Mouse (Mus musculus) neural tube, embryonic 14.5 days (tissue): ENCODE results near the gene Fgf2. TPM values are rescaled to one million over a fixed set of nuclear protein-coding genes. Genes with fewer than 3 reads are reported as not detected.

Experiments used
- ATAC-seq: fragments of 200-750 bp; cut with Nextera tagmentation; 2 replicates; pipeline ENCODE4 v1.8.0; 2017; ENCODE audit warnings: low read depth, mild to moderate bottlenecking, moderate TSS enrichment, moderate library complexity
- H3K27ac ChIP-seq: fragments of 300-500 bp; sonication (generic); 2 replicates; pipeline ENCODE4 v1.5.1; 2014; ENCODE audit warnings: low read depth, mild to moderate bottlenecking, control low read depth, low read length, moderate library complexity, mixed read lengths
- H3K27me3 ChIP-seq: fragments of 300-500 bp; sonication (generic); 2 replicates; pipeline ENCODE4 v1.6.1; 2014; ENCODE audit warnings: low read length; ENCODE audit not compliant: control insufficient read depth, insufficient read depth
- H3K36me3 ChIP-seq: fragments of 300-500 bp; sonication (generic); 2 replicates; pipeline ENCODE4 v1.6.1; 2014; ENCODE audit warnings: low read length, mixed read lengths; ENCODE audit not compliant: control insufficient read depth, insufficient read depth
- H3K4me1 ChIP-seq: fragments of 300-500 bp; sonication (generic); 2 replicates; pipeline ENCODE4 v1.6.1; 2014; ENCODE audit warnings: low read length; ENCODE audit not compliant: control insufficient read depth, insufficient read depth
- H3K4me2 ChIP-seq: fragments of 300-500 bp; sonication (generic); 2 replicates; pipeline ENCODE4 v1.6.1; 2014; ENCODE audit warnings: mild to moderate bottlenecking, low read depth, low read length, control low read depth
- H3K4me3 ChIP-seq: fragments of 300-500 bp; sonication (generic); 2 replicates; pipeline ENCODE4 v1.5.1; 2014; ENCODE audit warnings: low read depth, low read length, control low read depth, mixed read lengths
- H3K9ac ChIP-seq: fragments of 300-500 bp; sonication (generic); replicated peaks from 2 replicates; pipeline ENCODE4 v1.6.1; 2014; ENCODE audit warnings: low read depth, mild to moderate bottlenecking, control low read depth, low read length, mixed read lengths
- H3K9me3 ChIP-seq: fragments of 300-500 bp; sonication (generic); 2 replicates; pipeline ENCODE4 v1.6.1; 2016; ENCODE audit warnings: low read length; ENCODE audit not compliant: control insufficient read depth
- WGBS: fragments of 180-500 bp; shearing (Covaris S2); extraction: QIAGEN DNeasy Blood & Tissue Kit; methylation state at CpG from one replicate; pipeline ENCODE4 v1.1.7; 2014; 5-methylcytosine and 5-hydroxymethylcytosine counted together
- polyA plus RNA-seq: library from polyadenylated mRNA; unstranded; fragments of >200 nt; fragmentation: Nextera tagmentation; extraction: Ambion mirVana; gene quantifications from 2 replicates; pipeline ENCODE4 v1.2.1, GENCODE M21; 2014

Fgf2 gene
- polyA plus RNA-seq: 0.74 and 1.8 TPM in 2 replicates

DNA sequence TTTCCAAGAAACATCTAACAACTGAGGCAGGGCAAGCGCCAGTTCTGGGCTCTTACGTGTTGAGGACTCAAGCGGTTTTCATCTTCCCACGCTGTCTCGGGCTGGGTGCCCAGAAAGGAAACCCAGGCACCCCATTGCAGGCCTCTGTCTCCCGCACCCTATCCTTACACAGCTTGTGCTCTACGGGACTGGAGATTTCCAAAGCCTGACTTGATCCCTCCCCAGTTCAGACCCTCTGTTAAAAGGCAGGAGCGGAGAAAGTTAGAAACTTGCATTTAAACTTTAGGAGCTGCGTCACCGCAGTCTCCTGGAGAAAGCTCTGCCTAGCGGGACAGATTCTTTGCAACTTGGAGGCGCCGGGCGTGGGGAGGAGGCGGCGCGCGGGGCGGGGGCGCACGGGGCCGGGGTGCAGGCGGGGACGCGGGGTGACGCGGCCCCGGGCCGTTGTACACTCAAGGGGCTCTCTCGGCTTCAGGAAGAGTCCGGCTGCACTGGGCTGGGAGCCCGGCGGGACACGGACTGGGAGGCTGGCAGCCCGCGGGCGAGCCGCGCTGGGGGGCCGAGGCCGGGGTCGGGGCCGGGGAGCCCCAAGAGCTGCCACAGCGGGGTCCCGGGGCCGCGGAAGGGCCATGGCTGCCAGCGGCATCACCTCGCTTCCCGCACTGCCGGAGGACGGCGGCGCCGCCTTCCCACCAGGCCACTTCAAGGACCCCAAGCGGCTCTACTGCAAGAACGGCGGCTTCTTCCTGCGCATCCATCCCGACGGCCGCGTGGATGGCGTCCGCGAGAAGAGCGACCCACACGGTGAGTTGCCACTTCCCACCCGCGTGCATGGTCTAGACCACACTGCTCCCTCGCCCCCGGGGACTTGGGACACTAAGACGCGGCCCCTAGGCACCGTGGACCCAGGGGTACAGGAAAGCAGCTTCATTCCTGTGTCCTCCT, at the start of gene Fgf2:
Gene Fgf2 (plus strand): TSS at position 126 of the 945 bp plus-strand sequence.
- 0 out of 2 replicates have a peak, but pooled peaks cover 3% of the 10 kb centered on the region for H3K4me1 ChIP-seq
- peak within 1 kb of the TSS; percentile 100 for H3K4me2 ChIP-seq
- H3K4me3 ChIP-seq: peak within 1 kb of the TSS; percentile 61
- ATAC-seq: peak; percentile 87
- no peaks in the 10 kb centered on the region for H3K9me3 ChIP-seq
- 1% methylated on average over 53 of the region's 75 CpGs for WGBS
- H3K36me3 ChIP-seq: no peaks in the 10 kb centered on the region
- H3K9ac ChIP-seq: peak within 1 kb of the TSS; percentile 72
- no peak within 1 kb of the TSS for H3K27ac ChIP-seq
- peaks cover 15% of the 10 kb centered on the region for H3K27me3 ChIP-seq

DNA sequence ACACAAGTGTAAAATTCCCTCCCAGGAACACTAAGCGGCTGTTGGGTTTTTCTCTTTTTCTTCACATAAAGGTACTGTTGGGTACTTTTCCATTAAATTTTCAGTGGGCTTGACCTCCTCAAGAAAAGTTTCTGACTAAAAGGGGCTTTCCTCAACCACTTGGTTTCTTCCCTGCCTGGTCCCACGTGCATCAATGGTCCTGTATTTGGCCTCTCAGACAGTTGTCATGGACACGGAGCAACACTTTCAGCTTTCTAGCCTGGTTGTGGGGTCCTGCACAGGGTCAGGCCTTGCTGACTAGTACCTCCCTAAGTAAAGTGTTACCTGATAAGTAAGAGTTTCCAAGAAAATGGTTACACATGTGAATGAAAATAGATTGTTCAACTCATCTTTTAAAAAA, 48.7 kb upstream of the Fgf2 start:
- no peaks in the 10 kb centered on the region for H3K4me1 ChIP-seq
- no peaks in the 10 kb centered on the region for H3K9me3 ChIP-seq
- no peak overlapping the region for H3K27ac ChIP-seq
- H3K36me3 ChIP-seq: no peaks in the 10 kb centered on the region
- no peak for ATAC-seq
- H3K27me3 ChIP-seq: no peaks in the 10 kb centered on the region
- no peak overlapping the region for H3K4me3 ChIP-seq
- H3K9ac ChIP-seq: no peak overlapping the region
- H3K4me2 ChIP-seq: no peak overlapping the region
- WGBS: 82% methylated on average over 3 of the region's 3 CpGs

GRCm38 (mm10) chr3:37302685-37303084, 45.5 kb upstream of the Fgf2 start:
- no peaks in the 10 kb centered on the region for H3K9me3 ChIP-seq

GRCm38 (mm10) chr3:37303392-37304139, 44.6 kb upstream of the Fgf2 start:
- Histone ChIP-seq H3K9ac (no peak overlapping the region), H3K4me2 (no peak overlapping the region), H3K27me3 (no peaks in the 10 kb centered on the region), H3K27ac (no peak overlapping the region), H3K9me3 (no peaks in the 10 kb centered on the region), H3K4me1 (no peaks in the 10 kb centered on the region), H3K36me3 (no peaks in the 10 kb centered on the region), H3K4me3 (no peak overlapping the region)
- 80% methylated on average over 8 of the region's 8 CpGs for WGBS
- ATAC-seq: no peak

More at GRCm38 (mm10) chr3:37302685-37303084, 45.5 kb upstream of the Fgf2 start:
- H3K27me3 ChIP-seq: no peaks in the 10 kb centered on the region
- 46% methylated on average over 12 of the region's 12 CpGs for WGBS
- no peak overlapping the region for H3K27ac ChIP-seq
- no peak for ATAC-seq
- H3K4me2 ChIP-seq: no peak overlapping the region
- no peak overlapping the region for H3K4me3 ChIP-seq
- no peaks in the 10 kb centered on the region for H3K4me1 ChIP-seq
- no peaks in the 10 kb centered on the region for H3K36me3 ChIP-seq
- H3K9ac ChIP-seq: no peak overlapping the region

DNA sequence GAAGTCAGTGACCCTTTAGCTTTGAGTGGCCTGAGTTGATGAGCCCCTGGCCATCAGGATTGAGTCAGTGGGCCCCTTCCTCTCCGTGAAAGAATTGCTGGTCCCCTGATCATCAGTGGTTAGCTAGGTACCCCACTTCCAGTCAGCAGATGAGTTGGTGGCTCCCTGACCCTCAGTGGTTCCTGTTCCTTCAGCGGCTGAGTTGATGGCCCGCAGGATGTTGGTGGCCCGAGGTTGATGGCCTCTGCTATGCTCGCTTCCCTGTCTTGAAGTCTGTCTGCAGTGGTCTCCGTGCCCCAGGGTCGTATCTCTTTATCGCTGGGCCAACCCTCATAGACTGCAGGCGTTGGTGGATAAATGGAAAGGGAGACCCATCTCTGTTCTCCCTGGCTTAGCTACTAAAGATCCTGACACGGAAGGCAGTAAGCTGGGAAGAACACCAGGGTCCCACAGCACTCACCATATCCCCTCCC, 36.2 kb upstream of the Fgf2 start:
- Histone ChIP-seq H3K9me3 (no peaks in the 10 kb centered on the region), H3K4me1 (no peaks in the 10 kb centered on the region), H3K4me2 (peak overlapping the region; percentile 60), H3K36me3 (no peaks in the 10 kb centered on the region), H3K27ac (peak overlapping the region; percentile 17; the same call in 1 of the 2 replicates), H3K9ac (peak overlapping the region; percentile 86), H3K27me3 (no peaks in the 10 kb centered on the region), H3K4me3 (peak overlapping the region; percentile 64)
- no peak; the same call in 1 of the 2 replicates for ATAC-seq
- WGBS: 2% methylated on average over 10 of the region's 10 CpGs

DNA sequence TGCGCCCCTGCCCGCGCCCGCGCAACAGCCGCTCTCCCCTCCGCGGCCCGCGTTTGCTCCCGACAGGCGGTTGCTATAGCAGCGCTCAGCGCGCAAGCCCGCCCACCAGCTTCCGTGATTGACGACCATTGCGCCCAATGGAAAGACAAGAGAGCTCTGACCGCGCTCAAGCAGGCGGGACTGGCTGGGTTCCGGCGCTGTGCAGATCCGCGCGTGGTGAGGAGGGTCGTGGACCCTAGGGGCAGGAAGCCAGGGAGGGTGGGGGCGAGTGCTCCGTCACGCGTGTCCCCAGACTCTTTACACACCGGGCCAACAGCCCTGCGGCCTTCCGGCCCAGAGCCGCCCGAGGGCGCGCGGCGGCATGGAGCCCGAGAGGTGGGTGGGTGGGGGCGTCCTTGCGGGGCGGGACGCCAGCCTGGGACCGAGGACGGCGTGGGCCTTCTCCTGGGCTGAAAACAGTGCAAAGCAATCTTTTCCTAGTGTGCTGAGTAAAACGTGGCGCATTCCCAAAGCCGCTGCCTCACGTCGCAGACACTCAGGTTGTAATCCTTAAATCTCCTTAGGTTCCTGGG, 35.7 kb upstream of the Fgf2 start, which contains the start of the genes Bbs12 and Cetn4:
Gene Bbs12 (plus strand): TSS at position 185 of the 572 bp plus-strand sequence.
Gene Cetn4 (minus strand): TSS at position 339 of the 572 bp plus-strand sequence.
- Histone ChIP-seq H3K27ac (peak within 1 kb of the TSS; percentile 58; the same call in 1 of the 2 replicates), H3K4me3 (peak within 1 kb of the TSS; percentile 64), H3K27me3 (no peaks in the 10 kb centered on the region), H3K9ac (peak within 1 kb of the TSS; percentile 86), H3K9me3 (no peaks in the 10 kb centered on the region), H3K4me1 (no peaks in the 10 kb centered on the region), H3K4me2 (peak within 1 kb of the TSS; percentile 60), H3K36me3 (no peaks in the 10 kb centered on the region)
- under 1% methylated on average over 54 of the region's 54 CpGs for WGBS
- ATAC-seq: peak; percentile 100

DNA sequence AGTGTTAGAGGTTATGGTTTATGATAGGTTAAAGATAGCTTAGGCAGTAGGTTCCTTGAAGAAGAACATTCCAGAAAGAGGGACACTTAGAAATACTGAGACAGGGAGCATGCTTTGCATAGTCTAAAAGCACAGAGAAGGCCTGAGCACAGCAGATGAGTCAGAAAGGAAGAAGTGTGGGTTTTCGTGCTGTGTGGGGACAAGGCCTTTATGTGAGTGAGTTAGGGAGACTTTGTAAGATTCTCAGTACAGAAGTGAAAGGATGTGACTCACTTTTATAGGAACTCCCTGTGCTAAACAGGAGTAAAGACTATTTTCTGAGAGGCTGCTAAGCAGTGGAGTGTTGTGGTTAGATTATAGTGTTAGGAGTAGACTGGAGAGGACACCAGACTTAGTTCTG, 34.8 kb upstream of the Fgf2 start:
- no peaks in the 10 kb centered on the region for H3K9me3 ChIP-seq
- no peaks in the 10 kb centered on the region for H3K4me1 ChIP-seq
- no peak overlapping the region for H3K9ac ChIP-seq
- 39% methylated on average over 1 of the region's 1 CpGs for WGBS
- no peaks in the 10 kb centered on the region for H3K27me3 ChIP-seq
- H3K4me2 ChIP-seq: peak overlapping the region; percentile 60; the same call in 1 of the 2 replicates
- no peak for ATAC-seq
- no peak overlapping the region for H3K27ac ChIP-seq
- no peaks in the 10 kb centered on the region for H3K36me3 ChIP-seq
- no peak overlapping the region for H3K4me3 ChIP-seq

DNA sequence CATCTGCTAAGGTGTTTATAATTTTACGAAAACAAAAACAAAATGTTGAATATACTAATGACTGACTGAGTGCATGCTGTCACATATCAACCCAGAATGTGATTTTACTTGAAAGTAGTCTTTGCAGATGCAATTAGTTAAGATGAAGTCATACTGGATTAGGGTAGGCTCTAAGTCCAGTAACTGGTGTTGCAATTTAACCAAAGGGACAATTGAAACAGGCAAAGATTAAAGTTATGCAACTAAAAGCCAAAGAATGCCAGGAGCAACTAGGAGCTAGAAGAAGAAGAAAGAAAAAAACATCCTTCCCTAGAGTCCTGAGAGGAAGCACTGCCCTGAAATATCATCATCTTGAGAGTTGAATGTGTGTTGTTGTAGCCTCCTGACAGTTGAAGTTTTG, 31.9 kb upstream of the Fgf2 start:
- Histone ChIP-seq H3K4me3 (no peak overlapping the region), H3K4me1 (no peaks in the 10 kb centered on the region), H3K9me3 (no peaks in the 10 kb centered on the region), H3K27ac (no peak overlapping the region), H3K9ac (no peak overlapping the region), H3K36me3 (no peaks in the 10 kb centered on the region), H3K4me2 (no peak overlapping the region), H3K27me3 (no peaks in the 10 kb centered on the region)
- ATAC-seq: no peak
- 92% methylated on average over 1 of the region's 1 CpGs for WGBS
